Mouse (Mus musculus) liver, embryonic 14.5 days (tissue): ENCODE data around the gene Pcyox1. TPM values are rescaled to one million over a fixed set of nuclear protein-coding genes. Genes with fewer than 3 reads are reported as not detected.
A peak's percentile ranks its signal among the peaks of the same experiment; 100 is the strongest.
"Not testable (repeated sequence)": the region's sequence is repeated elsewhere in the genome, so short reads cannot be mapped to it uniquely, and the experiment has no call there.

Experiments used
- ATAC-seq: fragments of 200-750 bp; cut with Nextera tagmentation; 2 replicates; pipeline ENCODE4 v1.8.0; 2017; ENCODE audit warnings: moderate number of reproducible peaks, mild to moderate bottlenecking, moderate library complexity; ENCODE audit not compliant: insufficient read depth
- DNase-seq, 3 experiments: peaks; one replicate each; pipeline ENCODE4 v3.0.0-alpha.2; 2012 to 2013; ENCODE audit warnings: low read depth in 3 of 3, low spot score in 3 of 3
- H3K27ac ChIP-seq: fragments of 300-500 bp; sonication (generic); 2 replicates; pipeline ENCODE4 v1.5.1; 2014; ENCODE audit warnings: moderate library complexity, mild to moderate bottlenecking, control low read depth, inconsistent platforms
- H3K27me3 ChIP-seq: fragments of 300-500 bp; sonication (generic); 2 replicates; pipeline ENCODE4 v1.6.1; 2014; ENCODE audit warnings: mild to moderate bottlenecking, low read length, moderate library complexity; ENCODE audit not compliant: control insufficient read depth, insufficient read depth
- H3K36me3 ChIP-seq: fragments of 300-500 bp; sonication (generic); replicated peaks from 2 replicates; pipeline ENCODE4 v1.6.1; 2014; ENCODE audit warnings: low read depth; ENCODE audit not compliant: control insufficient read depth, insufficient read depth
- H3K4me1 ChIP-seq, 2 experiments: fragments of 200-500 bp in 1 of 2; fragments of 300-500 bp in 1 of 2; sonication (generic) in 1 of 2; replicated peaks; 2 replicates each; pipeline ENCODE4 v1.6.1; 2012 to 2014; ENCODE audit warnings: antibody characterized with exemption in 1 of 2, inconsistent platforms in 1 of 2, low read length in 1 of 2; ENCODE audit not compliant: control insufficient read depth in 2 of 2, insufficient read depth in 2 of 2
- H3K4me2 ChIP-seq: fragments of 300-500 bp; sonication (generic); 2 replicates; pipeline ENCODE4 v1.6.1; 2014; ENCODE audit warnings: low read depth, mild to moderate bottlenecking, control low read depth, moderate library complexity
- H3K4me3 ChIP-seq, 2 experiments: fragments of 200-500 bp in 1 of 2; fragments of 300-500 bp in 1 of 2; sonication (generic) in 1 of 2; 2 replicates each; pipeline ENCODE4 v1.5.1; 2012 to 2014; ENCODE audit warnings: low read depth in 2 of 2, low read length in 2 of 2, mild to moderate bottlenecking in 2 of 2, control low read depth in 1 of 2, inconsistent platforms in 1 of 2, moderate library complexity in 1 of 2; ENCODE audit not compliant: insufficient read depth in 1 of 2
- H3K9ac ChIP-seq: fragments of 300-500 bp; sonication (generic); replicated peaks from 2 replicates; pipeline ENCODE4 v1.6.1; 2014; ENCODE audit warnings: mild to moderate bottlenecking, control low read depth, moderate library complexity
- H3K9me3 ChIP-seq: fragments of 300-500 bp; sonication (generic); 2 replicates; pipeline ENCODE4 v1.6.1; 2016; ENCODE audit warnings: low read length, mixed read lengths; ENCODE audit not compliant: control insufficient read depth
- CTCF ChIP-seq: IDR thresholded peaks from 2 replicates; pipeline ENCODE4 v1.5.1; 2016; ENCODE audit warnings: antibody characterized with exemption, low read depth, control low read depth
- EP300 ChIP-seq: IDR thresholded peaks from 2 replicates; pipeline ENCODE4 v1.6.1; 2016; ENCODE audit warnings: antibody characterized with exemption, low read depth
- WGBS: fragments of 180-500 bp; shearing (Covaris S2); extraction: QIAGEN DNeasy Blood & Tissue Kit; methylation state at CpG from one replicate; pipeline ENCODE4 v1.1.7; 2014; ENCODE audit not compliant: insufficient replicate concordance; 5-methylcytosine and 5-hydroxymethylcytosine counted together
- polyA plus RNA-seq, 2 experiments: library from polyadenylated mRNA; depleted of rRNA in 1 of 2; stranded (reverse) in 1 of 2; unstranded in 1 of 2; fragments of >200 nt; fragmentation: Nextera tagmentation in 1 of 2; extraction: Ambion mirVana in 1 of 2; gene quantifications; 2 replicates each; pipeline versions ENCODE4 v1.2.1 to v1.2.3; 2012 to 2014

The Pcyox1 gene
- polyA plus RNA-seq, 2 experiments: 22.0 to 37.7 TPM

- whole genome bisulfite sequencing: 58% methylated on average over 3 of the region's 3 CpGs
- no peak overlapping the region for H3K4me3 ChIP-seq
- no peaks in the 10 kb centered on the region for H3K9me3 ChIP-seq
- no peak overlapping the region for H3K27ac ChIP-seq
- H3K4me2 ChIP-seq: no peak overlapping the region
- ATAC-seq: no peak
- H3K9ac ChIP-seq: no peak overlapping the region
- DNase-seq: no peak
- no peaks in the 10 kb centered on the region for H3K4me1 ChIP-seq
- H3K27me3 ChIP-seq: no peaks in the 10 kb centered on the region
- TF ChIP-seq EP300: no peak
- peak; percentile 31 for TF ChIP-seq CTCF
- H3K36me3 ChIP-seq: no peaks in the 10 kb centered on the region
Measured at GRCm38 (mm10) chr6:86354948-86355347, 42.0 kb downstream of the Pcyox1 start.

GRCm38 (mm10) chr6:86349257-86349656 lies 47.7 kb downstream of the Pcyox1 start:
- H3K9me3 ChIP-seq: no peaks in the 10 kb centered on the region
- no peak for DNase-seq
- ATAC-seq: no peak
- no peak overlapping the region for H3K4me3 ChIP-seq
- TF ChIP-seq EP300 (no peak), CTCF (peak; percentile 62)
- no peak overlapping the region for H3K27ac ChIP-seq
- H3K9ac ChIP-seq: no peak overlapping the region
- H3K27me3 ChIP-seq: no peaks in the 10 kb centered on the region
- H3K36me3 ChIP-seq: no peaks in the 10 kb centered on the region
- 38% methylated on average over 7 of the region's 7 CpGs for WGBS
- no peak overlapping the region for H3K4me2 ChIP-seq
- no peaks in the 10 kb centered on the region for H3K4me1 ChIP-seq

GRCm38 (mm10) chr6:86346063-86346462 lies 50.9 kb downstream of the Pcyox1 start:
- Histone ChIP-seq H3K9ac (no peak overlapping the region), H3K4me3 (no peak overlapping the region), H3K9me3 (no peaks in the 10 kb centered on the region), H3K4me1 (no peaks in the 10 kb centered on the region), H3K36me3 (no peaks in the 10 kb centered on the region), H3K4me2 (no peak overlapping the region), H3K27ac (no peak overlapping the region), H3K27me3 (no peaks in the 10 kb centered on the region)
- ATAC-seq (no peak), DNase-seq (no peak)
- TF ChIP-seq CTCF (no peak), EP300 (no peak)
- WGBS: 47% methylated on average over 2 of the region's 2 CpGs

GRCm38 (mm10) chr6:86343656-86344055 lies 53.3 kb downstream of the Pcyox1 start:
- WGBS: 16% methylated on average over 7 of the region's 7 CpGs
- DNase-seq (no peak), ATAC-seq (no peak)
- no peaks in the 10 kb centered on the region for H3K27me3 ChIP-seq
- no peaks in the 10 kb centered on the region for H3K9me3 ChIP-seq
- H3K27ac ChIP-seq: no peak overlapping the region
- no peaks in the 10 kb centered on the region for H3K4me1 ChIP-seq
- TF ChIP-seq EP300 (no peak), CTCF (no peak)
- no peak overlapping the region for H3K4me3 ChIP-seq
- no peak overlapping the region for H3K9ac ChIP-seq
- H3K4me2 ChIP-seq: no peak overlapping the region
- no peaks in the 10 kb centered on the region for H3K36me3 ChIP-seq

- WGBS: 56% methylated on average over 4 of the region's 4 CpGs
- TF ChIP-seq CTCF: peak; percentile 7; the same call in 1 of the 2 replicates
- ATAC-seq, H3K4me3 ChIP-seq, H3K27ac ChIP-seq, H3K9ac ChIP-seq, H3K4me2 ChIP-seq, H3K27me3 ChIP-seq, DNase-seq, H3K9me3 ChIP-seq, H3K36me3 ChIP-seq, H3K4me1 ChIP-seq: not testable (repeated sequence)
Measured at GRCm38 (mm10) chr6:86336340-86336739, 60.6 kb downstream of the Pcyox1 start.

Other genes starting within 250 kb of the Pcyox1 start
- 0.96 and 0.99 TPM in 2 replicates for gene Tgfa, start 201.9 kb downstream of the Pcyox1 start, polyA plus RNA-seq (2012; rRNA removed)
- 1.7 and 2.2 TPM in 2 replicates for gene Tgfa, start 201.9 kb downstream of the Pcyox1 start, polyA plus RNA-seq (2014; fragmentation: Nextera tagmentation; extraction: Ambion mirVana)
- 15.5 and 27.6 TPM in 2 replicates for gene Fam136a, start 31.5 kb downstream of the Pcyox1 start, polyA plus RNA-seq (2012; rRNA removed)
- 62.8 and 64.8 TPM in 2 replicates for gene Fam136a, start 31.5 kb downstream of the Pcyox1 start, polyA plus RNA-seq (2014; fragmentation: Nextera tagmentation; extraction: Ambion mirVana)
- gene Snrpg, start 25.9 kb downstream of the Pcyox1 start, polyA plus RNA-seq (2012; rRNA removed): 91.4 and 135 TPM in 2 replicates
- gene Snrpg, start 25.9 kb downstream of the Pcyox1 start, polyA plus RNA-seq (2014; fragmentation: Nextera tagmentation; extraction: Ambion mirVana): 440 and 462 TPM in 2 replicates
- gene Tia1, start 7.1 kb upstream of the Pcyox1 start, polyA plus RNA-seq (2012; rRNA removed): 13.5 and 14.7 TPM in 2 replicates
- 16.0 and 16.9 TPM in 2 replicates for gene Tia1, start 7.1 kb upstream of the Pcyox1 start, polyA plus RNA-seq (2014; fragmentation: Nextera tagmentation; extraction: Ambion mirVana)
- gene Gm44790, start 29.5 kb upstream of the Pcyox1 start, polyA plus RNA-seq (2012; rRNA removed): 0.11 TPM in 1 of 2 replicates, not detected in the other
- not detected in 2 replicates for gene Gm44790, start 29.5 kb upstream of the Pcyox1 start, polyA plus RNA-seq (2014; fragmentation: Nextera tagmentation; extraction: Ambion mirVana)
- 4.7 and 6.2 TPM in 2 replicates for gene C87436, start 41.2 kb upstream of the Pcyox1 start, polyA plus RNA-seq (2012; rRNA removed)
- gene C87436, start 41.2 kb upstream of the Pcyox1 start, polyA plus RNA-seq (2014; fragmentation: Nextera tagmentation; extraction: Ambion mirVana): 10.5 and 10.7 TPM in 2 replicates
- 124 and 136 TPM in 2 replicates for gene Pcbp1, start 129.2 kb upstream of the Pcyox1 start, polyA plus RNA-seq (2012; rRNA removed)
- gene Pcbp1, start 129.2 kb upstream of the Pcyox1 start, polyA plus RNA-seq (2014; fragmentation: Nextera tagmentation; extraction: Ambion mirVana): 188 and 220 TPM in 2 replicates
- 0.26 and 0.33 TPM in 2 replicates for gene Asprv1, start 231.0 kb upstream of the Pcyox1 start, polyA plus RNA-seq (2012; rRNA removed)
- gene Asprv1, start 231.0 kb upstream of the Pcyox1 start, polyA plus RNA-seq (2014; fragmentation: Nextera tagmentation; extraction: Ambion mirVana): 0.23 and 0.28 TPM in 2 replicates